Comparison of ENCODE assay signal across 7 mouse cellular contexts in genomic region chr8:108722671-108723513, GRCm38 (mm10).
DNase-seq lines count a peak whose midpoint lies in the region; TF ChIP-seq lines count a peak whose summit lies in the region.

No protein-coding gene starts in this region.

- H3K27me3 ChIP-seq in E14TG2a.4 (ENCODE audit: insufficient read depth, low read length): peaks cover 35% of the 10 kb centered on the region

- intact Hi-C loops in heart, postnatal 36 days (cut with DNase I): no loop called here

- no peak for TF ChIP-seq CTCF in E14TG2a.4 (conservative IDR thresholded peaks at IDR 0.05; ENCODE audit: low read length)
- TF ChIP-seq CTCF in embryonic fibroblast, embryonic 13.5 days (IDR thresholded peaks at IDR 0.05; ENCODE audit: borderline replicate concordance, insufficient read depth, low read length): no peak

- H3K36me3 ChIP-seq in E14TG2a.4 (ENCODE audit: insufficient read depth, low read length): no peaks in the 10 kb centered on the region

- H3K4me1 ChIP-seq in E14TG2a.4 (replicated peaks; ENCODE audit: low read depth, low read length): peaks cover 90% of the 10 kb centered on the region
- H3K4me1 ChIP-seq in embryonic fibroblast, embryonic 13.5 days (ENCODE audit: control insufficient read depth, insufficient read depth, low read length): peaks cover 33% of the 10 kb centered on the region

- DNase-seq in NIH3T3 (ENCODE audit: low read depth): peak; percentile 50
- peak; percentile 73 to 79 for DNase-seq in heart, postnatal 36 days
- peak; percentile 20 to 36 for DNase-seq in layer of hippocampus, adult 8-10 months (ENCODE audit: low spot score in 2 of 2)
- peak; percentile 84 to 88 for DNase-seq in lung, postnatal 4 days
- DNase-seq in spleen, postnatal 36 days (ENCODE audit: low spot score in 2 of 2): peak; percentile 39 to 54

- no peaks in the 10 kb centered on the region for H3K9me3 ChIP-seq in E14TG2a.4 (ENCODE audit: low read length)

- H3K4me3 ChIP-seq in E14TG2a.4 (replicated peaks; ENCODE audit: low read length): peak overlapping the region; percentile 67
- no peak overlapping the region for H3K4me3 ChIP-seq in embryonic fibroblast, embryonic 13.5 days (ENCODE audit: insufficient read depth, low read length)

- TF ChIP-seq POLR2A in embryonic fibroblast, embryonic 13.5 days (IDR thresholded peaks at IDR 0.05; ENCODE audit: low read depth, low read length): no peak

- peak overlapping the region; percentile 30 for H3K27ac ChIP-seq in embryonic fibroblast, embryonic 13.5 days (ENCODE audit: insufficient read depth, low read length)

Comparison
In these comparisons a context has a peak if more than half of its experiments do, and no peak if none do; other contexts are left out.
1. DNase-seq: peak in every context shown above with its lines; median percentile 86 in lung, postnatal 4 days; 76 in heart, postnatal 36 days; 50 in NIH3T3; 46 in spleen, postnatal 36 days; 28 in layer of hippocampus, adult 8-10 months.